Mouse (Mus musculus): Measurements from ENCODE around the gene Clrn2. TPM values are rescaled to one million over a fixed set of nuclear protein-coding genes. Genes with fewer than 3 reads are reported as not detected.

The Clrn2 gene
- polyA plus RNA-seq, 1 experiment = not detected

- H3K27me3 ChIP-seq (replicated peaks) = peaks cover 10% of the 10 kb centered on the region
- H3K4me1 ChIP-seq = peaks cover 7% of the 10 kb centered on the region; the same call in 1 of the 2 replicates
- TF ChIP-seq FLI1 (IDR thresholded peaks at IDR 0.05; ENCODE audit: low read length) (no peak), GATA1 (IDR thresholded peaks at IDR 0.05; ENCODE audit: borderline replicate concordance, low read length) (no peak)
- H3K36me3 ChIP-seq (replicated peaks; ENCODE audit: low read length) = no peaks in the 10 kb centered on the region
- no peak overlapping the region for H3K4me3 ChIP-seq (replicated peaks)
- H3K9me3 ChIP-seq = no peaks in the 10 kb centered on the region
Observed at GRCm38 (mm10) chr5:45477601-45478000, 24.1 kb downstream of the Clrn2 start.

GRCm38 (mm10) chr5:45480066-45480465 is 26.5 kb downstream of the Clrn2 start:
- no peaks in the 10 kb centered on the region for H3K36me3 ChIP-seq (replicated peaks; ENCODE audit: low read length)
- TF ChIP-seq GATA1 (IDR thresholded peaks at IDR 0.05; ENCODE audit: borderline replicate concordance, low read length) = no peak
- no peak for TF ChIP-seq FLI1 (IDR thresholded peaks at IDR 0.05; ENCODE audit: low read length)
- H3K4me3 ChIP-seq (replicated peaks) = no peak overlapping the region

GRCm38 (mm10) chr5:45481125-45481524 is 27.6 kb downstream of the Clrn2 start:
- no peaks in the 10 kb centered on the region for H3K36me3 ChIP-seq (replicated peaks; ENCODE audit: low read length)
- peaks cover 3% of the 10 kb centered on the region; the same call in 1 of the 2 replicates for H3K4me1 ChIP-seq
- TF ChIP-seq FLI1 (IDR thresholded peaks at IDR 0.05; ENCODE audit: low read length) (no peak), GATA1 (IDR thresholded peaks at IDR 0.05; ENCODE audit: borderline replicate concordance, low read length) (no peak)

More at GRCm38 (mm10) chr5:45480066-45480465, 26.5 kb downstream of the Clrn2 start:
- no peaks in the 10 kb centered on the region for H3K9me3 ChIP-seq
- peaks cover 7% of the 10 kb centered on the region; the same call in 1 of the 2 replicates for H3K4me1 ChIP-seq
- H3K27me3 ChIP-seq (replicated peaks) = peaks cover 10% of the 10 kb centered on the region

GRCm38 (mm10) chr5:45482607-45483006 is 29.1 kb downstream of the Clrn2 start:
- no peak overlapping the region for H3K4me3 ChIP-seq (replicated peaks)
- H3K9me3 ChIP-seq = no peaks in the 10 kb centered on the region
- H3K27me3 ChIP-seq (replicated peaks) = peaks cover 7% of the 10 kb centered on the region
- no peak for TF ChIP-seq FLI1 (IDR thresholded peaks at IDR 0.05; ENCODE audit: low read length)
- no peak for TF ChIP-seq GATA1 (IDR thresholded peaks at IDR 0.05; ENCODE audit: borderline replicate concordance, low read length)
- no peaks in the 10 kb centered on the region for H3K36me3 ChIP-seq (replicated peaks; ENCODE audit: low read length)
- H3K4me1 ChIP-seq = peaks cover 3% of the 10 kb centered on the region; the same call in 1 of the 2 replicates

More at GRCm38 (mm10) chr5:45481125-45481524, 27.6 kb downstream of the Clrn2 start:
- Histone ChIP-seq H3K27me3 (replicated peaks) (peaks cover 5% of the 10 kb centered on the region), H3K4me3 (replicated peaks) (no peak overlapping the region), H3K9me3 (no peaks in the 10 kb centered on the region)

GRCm38 (mm10) chr5:45483654-45484053 is 30.1 kb downstream of the Clrn2 start:
- H3K27me3 ChIP-seq (replicated peaks) = peaks cover 4% of the 10 kb centered on the region
- TF ChIP-seq FLI1 (IDR thresholded peaks at IDR 0.05; ENCODE audit: low read length) (no peak), GATA1 (IDR thresholded peaks at IDR 0.05; ENCODE audit: borderline replicate concordance, low read length) (no peak)
- H3K36me3 ChIP-seq (replicated peaks; ENCODE audit: low read length) = no peaks in the 10 kb centered on the region
- no peaks in the 10 kb centered on the region for H3K4me1 ChIP-seq
- H3K9me3 ChIP-seq = no peaks in the 10 kb centered on the region
- H3K4me3 ChIP-seq (replicated peaks) = no peak overlapping the region

GRCm38 (mm10) chr5:45491776-45492175 is 38.2 kb downstream of the Clrn2 start:
- peaks cover 44% of the 10 kb centered on the region for H3K4me1 ChIP-seq
- H3K36me3 ChIP-seq (replicated peaks; ENCODE audit: low read length) = peaks cover 17% of the 10 kb centered on the region
- TF ChIP-seq FLI1 (IDR thresholded peaks at IDR 0.05; ENCODE audit: low read length) (no peak), GATA1 (IDR thresholded peaks at IDR 0.05; ENCODE audit: borderline replicate concordance, low read length) (no peak)
- H3K9me3 ChIP-seq = no peaks in the 10 kb centered on the region
- no peaks in the 10 kb centered on the region for H3K27me3 ChIP-seq (replicated peaks)
- H3K4me3 ChIP-seq (replicated peaks) = no peak overlapping the region

- Histone ChIP-seq H3K4me1 (peaks cover 58% of the 10 kb centered on the region), H3K9me3 (no peaks in the 10 kb centered on the region), H3K36me3 (replicated peaks; ENCODE audit: low read length) (peaks cover 33% of the 10 kb centered on the region), H3K4me3 (replicated peaks) (peak within 1 kb of the TSS; percentile 96), H3K27me3 (replicated peaks) (no peaks in the 10 kb centered on the region)
- no peak for TF ChIP-seq GATA1 (IDR thresholded peaks at IDR 0.05; ENCODE audit: borderline replicate concordance, low read length)
- TF ChIP-seq FLI1 (IDR thresholded peaks at IDR 0.05; ENCODE audit: low read length) = no peak
Observed at GRCm38 (mm10) chr5:45493191-45494092, 39.9 kb downstream of the Clrn2 start, which contains the start of gene Lap3. TSS of gene Lap3 (plus strand) at chr5:45493374.

DNA sequence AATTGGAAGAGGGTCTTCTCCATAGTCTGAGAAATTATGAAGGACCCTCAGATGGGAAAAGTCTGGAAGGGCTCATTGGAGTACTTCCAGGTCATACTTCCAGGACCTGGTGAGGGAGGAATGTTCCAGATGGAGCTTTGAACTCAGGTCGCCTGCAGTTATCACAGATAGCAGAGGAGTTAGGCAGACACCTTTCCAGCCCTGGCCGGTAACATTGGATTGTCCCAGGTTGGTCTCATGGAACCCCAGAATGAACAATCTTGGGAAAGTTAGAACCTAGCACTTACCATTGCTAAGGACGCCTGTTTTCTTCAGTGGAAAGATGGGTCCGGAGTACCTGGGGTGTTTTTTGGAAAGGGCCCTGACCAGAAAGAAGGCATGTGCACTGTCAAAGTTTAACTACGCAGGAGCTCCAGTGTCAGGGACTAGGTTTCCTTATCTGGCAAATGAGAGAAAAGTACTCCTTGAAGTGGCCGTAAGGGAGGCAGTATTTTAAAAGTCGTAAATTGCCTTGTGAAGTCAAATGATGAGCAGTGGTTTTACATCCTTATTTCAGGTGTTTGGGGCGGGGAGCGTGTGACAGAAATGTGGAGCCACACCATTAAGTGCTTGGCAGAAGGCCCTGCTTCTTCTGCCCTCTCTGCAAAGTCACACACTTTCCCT is 40.7 kb downstream of the Clrn2 start:
- H3K4me1 ChIP-seq = peaks cover 59% of the 10 kb centered on the region
- peak overlapping the region; percentile 96 for H3K4me3 ChIP-seq (replicated peaks)
- TF ChIP-seq FLI1 (IDR thresholded peaks at IDR 0.05; ENCODE audit: low read length) (no peak), GATA1 (IDR thresholded peaks at IDR 0.05; ENCODE audit: borderline replicate concordance, low read length) (no peak)
- peaks cover 40% of the 10 kb centered on the region for H3K36me3 ChIP-seq (replicated peaks; ENCODE audit: low read length)
- H3K27me3 ChIP-seq (replicated peaks) = no peaks in the 10 kb centered on the region
- H3K9me3 ChIP-seq = no peaks in the 10 kb centered on the region

DNA sequence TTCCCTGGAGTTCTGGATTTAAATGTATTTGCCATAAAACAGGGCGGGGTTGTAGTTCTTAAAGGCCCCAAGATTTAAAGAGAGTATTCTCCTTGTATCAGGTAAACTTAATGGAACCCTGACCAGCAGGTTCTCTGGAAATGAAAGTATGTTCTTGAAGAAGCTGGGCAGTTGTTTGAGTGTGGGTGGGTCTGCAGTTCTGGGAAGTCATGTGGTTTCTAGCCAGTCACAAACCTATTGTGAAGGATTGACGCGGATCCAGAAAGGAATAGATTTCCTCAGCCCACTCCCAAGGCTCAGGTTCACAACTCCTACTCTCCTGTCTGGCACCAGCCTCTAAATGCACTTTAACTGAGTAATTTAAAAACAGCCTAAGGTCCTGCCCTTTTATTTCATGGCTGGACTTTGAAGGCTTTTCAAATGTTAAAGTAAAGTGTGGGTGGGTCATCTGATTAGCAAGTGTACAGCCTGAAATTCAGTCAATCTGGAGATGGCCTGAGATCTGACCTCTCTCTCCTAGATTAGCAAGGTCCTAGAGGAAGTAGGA is 42.0 kb downstream of the Clrn2 start:
- Histone ChIP-seq H3K36me3 (replicated peaks; ENCODE audit: low read length) (peaks cover 53% of the 10 kb centered on the region), H3K4me3 (replicated peaks) (no peak overlapping the region), H3K9me3 (no peaks in the 10 kb centered on the region), H3K4me1 (peaks cover 54% of the 10 kb centered on the region), H3K27me3 (replicated peaks) (no peaks in the 10 kb centered on the region)
- TF ChIP-seq FLI1 (IDR thresholded peaks at IDR 0.05; ENCODE audit: low read length) = no peak
- no peak for TF ChIP-seq GATA1 (IDR thresholded peaks at IDR 0.05; ENCODE audit: borderline replicate concordance, low read length)

Data from megakaryocyte, embryonic 14.5 days (primary cell).